Mouse (Mus musculus) embryonic facial prominence, embryonic 14.5 days (tissue): Measurements from ENCODE around the gene Ctdnep1. TPM values are rescaled to one million over a fixed set of nuclear protein-coding genes. Genes with fewer than 3 reads are reported as not detected.

ENCODE experiments used
- ATAC-seq: fragments of 200-750 bp; cut with Nextera tagmentation; 2 replicates; pipeline ENCODE4 v1.8.0; 2017; ENCODE audit warnings: low read depth, moderate number of reproducible peaks, moderate TSS enrichment
- DNase-seq: peaks from one replicate; pipeline ENCODE4 v3.0.0-alpha.2; 2015; ENCODE audit warnings: low spot score
- H3K27ac ChIP-seq: fragments of 300-500 bp; sonication (generic); replicated peaks from 2 replicates; pipeline ENCODE4 v1.5.1; 2014; ENCODE audit warnings: low read depth, mild to moderate bottlenecking, low read length, moderate library complexity
- H3K27me3 ChIP-seq: fragments of 300-500 bp; sonication (generic); replicated peaks from 2 replicates; pipeline ENCODE4 v1.6.1; 2014; ENCODE audit warnings: low read length; ENCODE audit not compliant: control insufficient read depth, insufficient read depth
- H3K36me3 ChIP-seq: fragments of 300-500 bp; sonication (generic); 2 replicates; pipeline ENCODE4 v1.6.1; 2014; ENCODE audit warnings: low read length, mixed read lengths; ENCODE audit not compliant: control insufficient read depth, insufficient read depth
- H3K4me1 ChIP-seq: fragments of 300-500 bp; sonication (generic); 2 replicates; pipeline ENCODE4 v1.6.1; 2014; ENCODE audit warnings: antibody characterized with exemption, low read length; ENCODE audit not compliant: control insufficient read depth, insufficient read depth
- H3K4me2 ChIP-seq: fragments of 300-500 bp; sonication (generic); 2 replicates; pipeline ENCODE4 v1.6.1; 2014; ENCODE audit warnings: low read depth, mild to moderate bottlenecking, low read length, moderate library complexity, mixed read lengths
- H3K4me3 ChIP-seq: fragments of 300-500 bp; sonication (generic); 2 replicates; pipeline ENCODE4 v1.5.1; 2014; ENCODE audit warnings: low read depth, mild to moderate bottlenecking, low read length
- H3K9ac ChIP-seq: fragments of 300-500 bp; sonication (generic); 2 replicates; pipeline ENCODE4 v1.6.1; 2014; ENCODE audit warnings: low read depth, mild to moderate bottlenecking, low read length, moderate library complexity, mixed read lengths
- H3K9me3 ChIP-seq: fragments of 300-500 bp; sonication (generic); 2 replicates; pipeline ENCODE4 v1.6.1; 2016; ENCODE audit warnings: low read length; ENCODE audit not compliant: control insufficient read depth
- WGBS: fragments of 180-500 bp; shearing (Covaris S2); extraction: QIAGEN DNeasy Blood & Tissue Kit; methylation state at CpG from one replicate; pipeline ENCODE4 v1.1.7; 2014; 5-methylcytosine and 5-hydroxymethylcytosine counted together
- polyA plus RNA-seq: library from polyadenylated mRNA; unstranded; fragments of >200 nt; fragmentation: Nextera tagmentation; extraction: Ambion mirVana; gene quantifications from 2 replicates; pipeline ENCODE4 v1.2.1, GENCODE M21; 2014

Gene Ctdnep1
- polyA plus RNA-seq, 1 experiment from 2014 or later, result 37.4 TPM

DNA sequence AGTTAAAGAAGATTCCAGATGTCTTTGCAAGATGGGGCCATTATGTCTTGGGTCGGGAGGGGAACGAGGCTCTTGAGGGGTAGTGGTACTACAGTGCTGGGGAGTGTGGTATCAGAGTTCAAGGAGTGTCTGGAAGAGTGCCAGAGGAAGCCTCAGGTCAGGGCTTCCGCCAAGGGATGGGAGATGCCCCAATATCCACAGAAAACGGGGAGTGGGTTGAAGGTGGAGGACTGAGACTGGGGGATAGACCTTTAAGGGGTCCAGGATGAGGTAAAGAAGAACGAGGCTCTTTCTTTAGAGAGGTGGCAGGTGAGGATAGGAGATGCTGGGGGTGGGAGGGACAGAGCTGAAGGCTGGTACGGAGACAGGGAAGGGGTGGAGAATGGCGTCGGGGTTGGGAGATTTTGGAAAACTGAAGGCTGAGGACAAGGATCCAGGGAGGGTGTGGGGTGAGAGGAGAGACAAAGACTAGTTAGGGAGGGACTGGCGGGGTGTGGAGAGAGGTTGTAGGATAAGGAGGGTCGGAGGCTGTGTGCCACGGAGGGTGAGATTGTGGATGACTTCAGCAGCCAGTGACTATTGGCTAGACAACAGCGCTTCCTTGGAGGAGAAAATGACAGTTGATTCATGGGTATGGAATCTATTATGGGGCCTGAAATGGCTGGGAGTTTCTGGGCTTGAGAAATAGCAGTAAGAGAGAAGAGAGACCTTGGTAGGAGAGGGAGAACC is 47.6 kb downstream of the Ctdnep1 start:
- Histone ChIP-seq H3K4me3 (peak overlapping the region; percentile 22), H3K9ac (peak overlapping the region; percentile 45; the same call in 1 of the 2 replicates), H3K4me2 (peak overlapping the region; percentile 51), H3K9me3 (no peaks in the 10 kb centered on the region), H3K36me3 (peaks cover 33% of the 10 kb centered on the region), H3K4me1 (peaks cover 53% of the 10 kb centered on the region), H3K27ac (peak overlapping the region; percentile 95), H3K27me3 (no peaks in the 10 kb centered on the region)
- DNase-seq (no peak), ATAC-seq (0 out of 2 replicates have a peak, but pooled peaks have one; percentile 0)
- 19% methylated on average over 12 of the region's 12 CpGs for WGBS

GRCm38 (mm10) chr11:70029130-70029801 is 48.3 kb downstream of the Ctdnep1 start:
- Histone ChIP-seq H3K36me3 (peaks cover 40% of the 10 kb centered on the region), H3K9me3 (no peaks in the 10 kb centered on the region), H3K9ac (0 out of 2 replicates have a peak overlapping the region, but pooled peaks have one; percentile 40), H3K27ac (peak overlapping the region; percentile 95), H3K4me3 (peak overlapping the region; percentile 22), H3K4me2 (peak overlapping the region; percentile 51), H3K4me1 (peaks cover 51% of the 10 kb centered on the region), H3K27me3 (no peaks in the 10 kb centered on the region)
- ATAC-seq (peak; percentile 92), DNase-seq (peak; percentile 98)
- WGBS, result 2% methylated on average over 20 of the region's 20 CpGs

DNA sequence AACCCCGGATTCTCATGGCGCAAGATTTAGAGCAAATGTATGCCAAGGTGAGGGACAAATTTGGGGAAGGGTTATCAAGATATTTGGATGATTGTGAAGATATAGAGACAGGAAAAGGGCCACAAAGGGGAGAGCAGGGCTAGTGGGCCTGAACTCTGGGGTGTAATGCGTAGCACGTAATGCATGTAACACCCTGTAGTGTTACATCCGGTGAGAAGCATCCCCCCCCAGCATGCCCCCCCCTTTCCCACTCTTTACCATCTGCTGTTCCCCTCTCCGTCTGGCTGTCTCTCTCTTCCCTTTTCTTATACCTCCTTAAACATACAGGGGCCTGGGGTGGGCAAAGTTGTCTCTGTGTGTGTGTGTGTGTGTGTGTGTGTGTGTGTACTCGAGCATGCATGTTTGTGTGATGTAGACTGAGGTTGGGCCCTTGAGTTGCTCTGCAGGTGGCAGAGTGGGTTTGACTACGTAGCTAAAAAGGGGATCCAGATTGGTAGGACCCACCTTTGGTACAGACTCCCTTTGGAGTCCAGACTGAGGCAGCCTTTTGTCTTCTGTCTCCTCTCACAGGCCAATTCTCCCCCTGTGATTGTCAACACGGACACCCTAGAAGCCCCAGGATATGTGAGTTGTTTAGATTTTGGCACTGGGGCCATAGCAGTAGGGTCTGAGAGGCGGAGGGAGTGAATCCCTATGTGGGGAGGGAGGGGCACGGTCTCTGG is 49.0 kb downstream of the Ctdnep1 start:
- peaks cover 48% of the 10 kb centered on the region for H3K36me3 ChIP-seq
- DNase-seq (no peak), ATAC-seq (peak; percentile 8; the same call in 1 of the 2 replicates)
- H3K27me3 ChIP-seq, result no peaks in the 10 kb centered on the region
- H3K4me3 ChIP-seq, result peak overlapping the region; percentile 22
- H3K9ac ChIP-seq, result no peak overlapping the region
- H3K9me3 ChIP-seq, result no peaks in the 10 kb centered on the region
- H3K4me2 ChIP-seq, result peak overlapping the region; percentile 51
- peaks cover 48% of the 10 kb centered on the region for H3K4me1 ChIP-seq
- WGBS, result 45% methylated on average over 11 of the region's 11 CpGs
- H3K27ac ChIP-seq, result peak overlapping the region; percentile 95

DNA sequence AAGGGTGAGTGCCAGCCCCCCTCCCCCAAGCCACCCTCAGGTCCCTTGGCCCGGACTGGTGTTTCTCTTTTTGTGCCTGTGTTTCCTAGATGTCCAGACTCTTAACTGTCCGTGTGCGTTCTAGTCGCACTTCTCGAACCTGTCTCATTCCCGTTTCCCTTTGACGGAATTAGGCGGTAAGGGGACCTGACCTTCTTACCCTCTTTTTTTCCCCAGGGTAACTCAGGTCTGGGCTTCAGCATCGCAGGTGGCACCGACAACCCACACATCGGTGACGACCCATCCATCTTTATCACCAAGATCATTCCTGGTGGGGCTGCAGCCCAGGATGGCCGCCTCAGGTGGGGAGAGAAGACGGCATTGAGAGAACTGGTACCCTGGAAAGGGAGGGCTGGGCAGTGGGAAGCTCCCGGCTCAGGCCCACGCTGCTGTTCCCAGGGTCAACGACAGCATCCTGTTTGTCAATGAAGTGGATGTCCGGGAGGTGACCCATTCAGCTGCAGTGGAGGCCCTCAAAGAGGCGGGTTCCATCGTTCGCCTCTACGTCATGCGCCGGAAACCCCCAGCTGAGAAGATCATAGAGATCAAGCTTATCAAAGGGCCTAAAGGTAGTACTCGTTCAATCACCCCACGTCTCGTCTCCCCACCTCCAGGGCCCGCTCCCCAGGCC is 49.8 kb downstream of the Ctdnep1 start:
- no peak for DNase-seq
- no peaks in the 10 kb centered on the region for H3K27me3 ChIP-seq
- no peaks in the 10 kb centered on the region for H3K9me3 ChIP-seq
- WGBS, result 93% methylated on average over 28 of the region's 28 CpGs
- no peak overlapping the region for H3K4me2 ChIP-seq
- H3K9ac ChIP-seq, result no peak overlapping the region
- H3K4me3 ChIP-seq, result no peak overlapping the region
- H3K4me1 ChIP-seq, result peaks cover 43% of the 10 kb centered on the region
- H3K27ac ChIP-seq, result no peak overlapping the region
- no peak for ATAC-seq
- H3K36me3 ChIP-seq, result peaks cover 52% of the 10 kb centered on the region

DNA sequence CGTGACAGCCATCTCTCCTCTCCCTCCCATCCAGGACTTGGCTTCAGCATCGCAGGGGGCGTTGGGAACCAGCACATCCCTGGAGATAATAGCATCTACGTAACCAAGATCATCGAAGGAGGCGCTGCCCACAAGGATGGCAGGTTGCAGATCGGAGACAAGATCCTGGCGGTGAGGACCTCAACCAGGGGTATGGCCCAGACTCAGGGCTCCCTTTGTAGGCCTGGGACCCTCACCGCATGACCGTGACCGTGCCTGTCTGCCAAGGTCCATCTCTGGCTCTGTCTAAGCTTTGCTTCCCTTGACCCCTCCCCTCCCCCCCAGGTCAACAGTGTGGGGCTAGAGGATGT is 50.3 kb downstream of the Ctdnep1 start:
- H3K9me3 ChIP-seq, result no peaks in the 10 kb centered on the region
- H3K27ac ChIP-seq, result no peak overlapping the region
- peaks cover 38% of the 10 kb centered on the region for H3K4me1 ChIP-seq
- H3K4me3 ChIP-seq, result no peak overlapping the region
- DNase-seq, result no peak
- 94% methylated on average over 11 of the region's 11 CpGs for WGBS
- no peaks in the 10 kb centered on the region for H3K27me3 ChIP-seq
- H3K36me3 ChIP-seq, result peaks cover 52% of the 10 kb centered on the region
- H3K9ac ChIP-seq, result no peak overlapping the region
- H3K4me2 ChIP-seq, result no peak overlapping the region
- ATAC-seq, result no peak

DNA sequence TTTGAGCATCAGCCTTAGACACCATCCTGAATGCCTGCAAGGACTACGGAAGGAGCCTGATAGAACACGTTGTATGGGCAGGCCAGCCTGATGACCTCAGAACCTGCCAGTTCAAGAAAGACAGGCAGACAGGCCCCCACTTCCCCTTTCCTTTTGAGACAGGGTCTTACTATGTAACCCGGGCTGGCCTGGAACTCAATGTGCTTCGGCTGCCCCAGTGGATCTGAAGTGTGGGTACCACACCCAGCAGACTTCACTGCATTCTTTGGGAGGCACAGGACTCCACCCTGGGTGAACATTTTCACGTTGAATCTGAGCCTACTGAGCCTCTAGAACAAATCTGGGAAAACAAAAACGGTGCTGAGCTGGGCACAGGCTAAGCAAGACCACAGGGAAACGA is 57.2 kb downstream of the Ctdnep1 start:
- Histone ChIP-seq H3K36me3 (peaks cover 78% of the 10 kb centered on the region), H3K27me3 (no peaks in the 10 kb centered on the region), H3K4me1 (no peaks in the 10 kb centered on the region), H3K27ac (no peak overlapping the region), H3K4me3 (no peak overlapping the region), H3K4me2 (no peak overlapping the region), H3K9ac (no peak overlapping the region), H3K9me3 (no peaks in the 10 kb centered on the region)
- WGBS, result 73% methylated on average over 7 of the region's 7 CpGs
- no peak for ATAC-seq
- no peak for DNase-seq

DNA sequence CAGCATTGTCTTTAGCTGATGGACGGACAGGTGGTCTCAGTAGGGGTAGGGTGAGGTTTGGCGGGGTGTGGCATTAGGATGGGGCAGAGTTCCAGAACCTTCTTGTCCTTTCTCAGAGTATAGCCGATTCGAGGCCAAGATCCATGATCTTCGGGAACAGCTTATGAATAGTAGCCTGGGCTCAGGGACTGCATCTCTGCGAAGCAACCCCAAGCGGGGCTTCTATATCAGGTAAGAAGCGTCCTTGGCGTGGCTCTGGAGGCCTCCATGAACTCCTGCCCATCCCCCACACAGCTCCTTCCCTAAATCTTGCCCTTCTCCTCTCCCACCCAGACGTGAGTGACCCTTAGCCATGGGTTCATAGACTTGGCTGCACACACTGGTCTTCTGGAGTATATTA is 58.7 kb downstream of the Ctdnep1 start:
- H3K27me3 ChIP-seq, result no peaks in the 10 kb centered on the region
- no peaks in the 10 kb centered on the region for H3K9me3 ChIP-seq
- H3K27ac ChIP-seq, result no peak overlapping the region
- H3K4me2 ChIP-seq, result no peak overlapping the region
- no peak overlapping the region for H3K4me3 ChIP-seq
- ATAC-seq, result no peak
- H3K4me1 ChIP-seq, result no peaks in the 10 kb centered on the region
- WGBS, result 88% methylated on average over 10 of the region's 10 CpGs
- no peak for DNase-seq
- H3K36me3 ChIP-seq, result peaks cover 78% of the 10 kb centered on the region
- H3K9ac ChIP-seq, result no peak overlapping the region

- Histone ChIP-seq H3K4me2 (no peak overlapping the region), H3K4me1 (no peaks in the 10 kb centered on the region), H3K9me3 (no peaks in the 10 kb centered on the region), H3K36me3 (peaks cover 77% of the 10 kb centered on the region), H3K27me3 (no peaks in the 10 kb centered on the region), H3K27ac (no peak overlapping the region), H3K4me3 (no peak overlapping the region), H3K9ac (no peak overlapping the region)
- ATAC-seq (no peak), DNase-seq (no peak)
- 93% methylated on average over 7 of the region's 7 CpGs for WGBS
Measured at GRCm38 (mm10) chr11:70040184-70040583, 59.2 kb downstream of the Ctdnep1 start.
